Mouse (Mus musculus) brain, adult 2 months (tissue): ENCODE data around the gene Pitpnc1.

Experiments
- DNase-seq: peaks from one replicate; pipeline ENCODE4 v3.0.0; 2011; ENCODE audit warnings: low read depth, low spot score

Gene Pitpnc1

DNA sequence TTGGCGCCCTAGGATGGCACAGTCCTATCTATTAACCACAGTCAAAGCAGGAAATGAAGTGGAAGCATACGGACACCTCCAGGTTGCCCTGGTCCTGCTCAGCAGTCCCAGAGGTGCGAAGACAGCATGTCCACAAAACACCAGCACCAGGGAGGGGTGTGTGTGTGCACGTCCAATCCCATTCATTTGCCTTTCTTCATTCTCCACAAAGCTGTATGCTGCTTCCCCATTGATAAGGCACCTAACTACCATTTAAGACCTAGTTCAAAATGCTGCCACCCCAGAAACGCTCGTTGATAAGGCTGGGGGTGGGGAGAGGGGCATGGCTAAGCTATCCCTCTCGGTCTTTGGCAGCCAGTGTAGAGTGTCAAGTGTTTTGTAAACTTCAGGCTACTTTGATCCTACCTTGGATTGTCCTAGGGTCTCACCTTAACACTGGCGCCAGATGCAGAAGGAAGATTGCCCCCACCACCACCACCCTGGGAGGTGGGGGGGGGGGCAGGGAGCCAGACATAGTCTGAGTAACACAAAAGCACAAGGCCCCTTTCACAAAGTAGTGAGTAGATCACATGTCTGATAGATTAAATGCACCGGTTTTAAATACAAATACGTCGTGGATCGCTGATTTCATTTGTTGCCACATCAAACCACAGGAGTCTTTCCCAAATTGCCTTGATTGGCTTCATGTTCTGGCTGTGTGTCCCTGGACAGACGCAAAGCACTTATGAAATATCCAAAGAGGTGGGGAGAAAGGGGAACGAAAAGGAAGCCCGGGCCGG is 2.1 kb downstream of the Pitpnc1 start:
- DNase-seq, result no peak

DNA sequence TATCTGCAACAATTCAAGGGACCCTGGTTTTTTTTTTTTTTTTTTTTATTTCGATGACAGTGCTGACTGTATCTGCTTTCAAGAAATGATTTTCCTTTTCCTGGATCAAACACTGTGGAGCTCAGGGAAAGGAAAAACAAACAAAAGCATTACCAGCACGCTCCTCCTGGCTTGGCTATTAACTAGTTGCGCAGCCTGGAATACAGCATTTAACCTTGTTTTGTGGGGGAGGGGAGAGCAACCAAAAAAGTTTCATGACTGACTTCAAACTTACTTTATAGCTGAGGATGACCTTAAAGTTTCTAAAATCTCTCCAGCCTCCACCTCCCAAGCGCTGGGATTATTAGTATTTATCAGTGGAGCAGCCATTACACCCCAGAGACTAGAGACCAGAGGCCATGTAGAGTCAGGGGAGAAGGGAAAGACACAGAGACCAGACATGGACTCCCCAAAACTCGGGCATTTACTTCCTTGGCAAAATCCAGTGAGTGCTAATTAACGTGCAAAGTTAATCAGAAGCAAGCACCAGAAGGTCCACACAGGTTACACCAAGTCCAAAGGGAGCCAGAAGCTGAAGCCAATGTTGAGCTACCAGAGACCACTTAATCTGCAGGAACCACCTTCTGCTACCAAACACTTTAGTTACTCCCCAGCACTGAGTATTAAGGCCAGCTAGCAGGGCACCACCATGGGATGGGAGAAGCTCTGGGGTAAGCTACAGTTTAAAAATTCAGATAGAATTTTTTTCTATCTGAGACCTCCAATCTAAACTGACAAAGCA is 3.7 kb downstream of the Pitpnc1 start:
- no peak for DNase-seq

DNA sequence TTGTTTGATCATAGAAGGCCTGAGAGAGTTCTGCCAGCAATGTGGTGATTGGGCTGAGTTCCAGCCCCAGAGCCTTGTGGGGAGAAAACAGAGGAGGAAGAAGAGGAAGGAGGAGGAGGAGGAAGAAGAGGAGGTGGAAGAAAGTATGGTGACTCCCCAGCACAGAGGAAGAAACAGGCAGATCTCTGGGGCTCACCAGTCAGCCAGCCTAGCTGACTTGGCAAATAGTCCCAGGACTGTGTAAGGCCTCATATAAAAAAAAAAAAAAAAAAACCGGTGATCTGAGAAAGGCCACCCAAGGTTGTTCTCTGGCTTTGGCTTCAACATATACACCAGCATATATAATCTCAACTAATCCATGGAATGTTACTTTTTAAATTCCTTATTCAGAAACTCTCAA is 4.5 kb downstream of the Pitpnc1 start:
- DNase-seq, result no peak

DNA sequence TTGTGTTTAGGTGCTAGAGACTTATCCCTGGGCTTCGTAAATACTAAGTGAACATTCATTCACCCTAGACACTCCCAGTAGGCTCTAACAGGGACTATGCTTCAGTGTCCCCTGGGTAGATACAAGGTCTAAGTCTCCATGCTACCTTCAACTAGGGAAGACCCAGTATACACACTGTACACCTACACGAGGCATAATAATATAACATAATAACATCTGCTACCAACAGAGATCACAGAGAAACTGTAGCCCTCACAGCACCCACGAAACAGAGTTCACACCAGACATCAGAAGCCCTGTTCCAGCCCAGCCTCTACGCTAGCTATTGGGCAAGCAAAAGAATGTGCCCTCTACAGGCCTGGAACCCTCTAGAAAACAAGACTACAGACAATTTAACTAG is 5.5 kb downstream of the Pitpnc1 start:
- DNase-seq, result no peak

DNA sequence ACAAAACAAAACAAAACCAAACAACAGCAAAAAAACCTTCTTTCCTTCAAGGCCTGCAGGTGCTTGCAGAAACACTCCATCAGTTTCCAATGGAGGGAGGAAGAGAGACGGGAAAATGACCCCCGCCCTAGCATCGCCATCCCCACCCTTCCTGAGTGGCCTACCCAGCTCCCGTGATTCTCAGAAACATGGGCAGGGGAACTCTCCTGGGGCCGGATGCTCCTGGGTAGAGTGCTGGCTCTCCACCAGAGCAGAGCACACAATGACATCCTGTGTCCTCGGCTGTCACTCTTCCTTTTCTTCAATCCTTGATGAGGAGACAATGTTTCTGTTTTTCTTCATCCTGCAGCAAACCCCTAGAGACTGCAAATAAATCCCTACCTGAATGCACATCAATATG is 6.4 kb downstream of the Pitpnc1 start:
- no peak for DNase-seq

DNA sequence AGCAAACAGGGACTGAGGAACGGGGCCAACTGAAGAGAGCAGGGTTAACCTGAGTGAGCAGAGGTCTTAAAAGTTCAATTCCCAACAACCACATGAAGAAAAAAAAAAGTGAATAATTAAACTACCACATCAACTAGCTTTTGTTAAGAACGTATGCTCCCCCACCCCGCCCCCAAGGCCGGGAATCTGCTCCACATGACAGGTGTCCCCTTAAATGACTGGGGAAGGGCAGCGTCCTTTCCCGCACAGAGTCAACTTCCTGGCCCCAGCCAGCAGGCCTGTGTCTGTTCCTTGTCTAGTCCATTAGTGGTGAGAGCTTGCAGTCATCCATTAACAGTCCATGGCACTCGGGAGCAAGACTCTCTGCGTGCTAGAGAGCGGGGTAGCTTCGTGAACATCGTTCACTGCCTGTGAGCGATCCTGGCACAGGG is 7.2 kb downstream of the Pitpnc1 start:
- no peak for DNase-seq

DNA sequence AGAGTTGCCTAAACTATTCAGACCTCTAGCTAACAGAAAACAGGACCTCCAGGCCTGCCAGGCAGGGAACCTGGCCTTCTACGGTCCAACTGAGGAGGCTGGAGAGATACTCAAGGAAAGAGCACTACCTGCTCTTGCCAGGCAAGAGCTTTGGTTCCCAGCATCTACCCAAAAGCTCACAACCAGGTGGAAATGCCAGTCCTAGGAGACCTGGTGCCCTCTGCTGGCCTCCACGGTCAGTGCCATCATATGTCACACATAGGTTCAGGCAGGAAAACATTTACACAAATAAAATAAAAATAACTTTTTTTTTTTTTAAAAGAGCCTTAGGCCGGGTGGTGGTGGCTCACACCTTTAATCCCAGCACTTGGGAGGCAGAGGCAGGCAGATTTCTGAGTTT is 8.0 kb downstream of the Pitpnc1 start:
- DNase-seq, result no peak

DNA sequence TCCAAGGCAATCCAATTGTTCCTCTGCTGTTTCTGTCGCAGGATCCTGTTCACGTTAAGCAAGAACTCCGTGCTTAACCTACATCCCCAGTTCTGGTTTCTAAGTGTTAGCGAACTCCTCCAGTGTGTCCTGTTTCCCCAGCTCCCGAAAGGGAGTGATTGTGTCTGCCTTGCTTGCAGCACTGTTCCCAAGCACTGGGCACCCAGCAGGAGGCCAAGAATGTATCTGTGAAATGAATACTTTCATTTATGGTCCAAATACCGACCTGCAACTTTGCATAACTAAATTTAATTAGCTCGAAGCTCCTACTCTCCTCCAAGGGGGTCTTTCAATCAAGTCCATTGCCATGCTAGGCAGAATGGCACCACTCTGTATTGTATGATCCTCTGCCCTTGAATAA is 10.7 kb downstream of the Pitpnc1 start:
- no peak for DNase-seq

DNA sequence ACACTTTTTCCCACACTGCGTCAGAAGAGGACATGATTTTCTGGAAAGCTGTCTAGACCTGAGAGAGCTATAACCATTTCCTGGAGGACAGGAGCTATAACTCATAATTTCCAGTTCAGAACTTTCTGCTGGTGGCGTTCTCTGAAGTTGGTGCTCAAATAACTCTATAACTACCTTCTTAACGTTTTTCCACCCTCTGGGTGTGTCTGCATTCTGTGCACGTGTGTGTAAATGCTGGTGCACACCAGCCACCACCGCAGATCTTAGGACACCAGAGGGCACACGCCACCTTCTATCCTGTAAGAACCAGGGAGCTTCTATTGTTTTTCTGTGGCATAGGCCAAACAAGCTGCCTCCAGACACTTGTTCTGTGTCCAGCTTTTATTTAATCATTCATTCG is 11.5 kb downstream of the Pitpnc1 start:
- no peak for DNase-seq

DNA sequence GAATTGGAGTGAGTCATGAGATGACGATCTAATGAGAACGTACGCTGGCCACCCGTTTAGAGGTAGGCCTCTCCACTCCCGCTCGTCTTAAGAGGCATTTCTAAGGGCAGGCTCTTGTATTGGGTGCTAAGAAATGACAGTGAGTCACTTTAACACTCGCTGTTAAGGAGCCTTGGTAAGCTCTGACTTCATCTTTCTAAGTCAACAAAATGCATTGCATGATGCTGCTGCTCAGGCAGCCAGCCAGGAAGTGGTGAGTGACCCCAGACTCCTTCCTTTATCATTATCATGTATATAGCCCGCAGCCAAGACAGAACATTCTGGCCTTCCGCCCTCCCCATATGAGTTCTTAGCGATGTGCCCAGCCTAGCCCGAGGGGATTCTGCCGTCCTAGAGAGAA is 12.2 kb downstream of the Pitpnc1 start:
- DNase-seq, result no peak

DNA sequence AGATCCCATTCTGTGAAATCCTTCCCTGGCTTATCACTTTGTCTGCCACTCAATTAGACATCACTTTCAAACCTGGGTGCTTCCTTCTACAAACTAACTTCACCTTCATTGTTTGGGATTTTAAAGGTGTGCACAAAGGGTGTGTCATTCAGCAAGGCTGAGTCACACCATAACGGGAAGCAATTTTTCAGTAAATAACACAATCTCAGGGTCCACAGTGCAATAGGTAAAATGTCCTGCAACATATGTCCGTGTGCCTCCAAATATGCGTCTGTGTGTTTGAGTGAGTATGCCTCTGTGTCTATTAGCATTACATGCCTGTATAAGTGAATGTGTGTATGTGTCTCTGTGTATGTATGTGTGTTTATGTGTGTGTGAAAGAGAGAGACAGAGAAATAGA is 13.2 kb downstream of the Pitpnc1 start:
- no peak for DNase-seq

DNA sequence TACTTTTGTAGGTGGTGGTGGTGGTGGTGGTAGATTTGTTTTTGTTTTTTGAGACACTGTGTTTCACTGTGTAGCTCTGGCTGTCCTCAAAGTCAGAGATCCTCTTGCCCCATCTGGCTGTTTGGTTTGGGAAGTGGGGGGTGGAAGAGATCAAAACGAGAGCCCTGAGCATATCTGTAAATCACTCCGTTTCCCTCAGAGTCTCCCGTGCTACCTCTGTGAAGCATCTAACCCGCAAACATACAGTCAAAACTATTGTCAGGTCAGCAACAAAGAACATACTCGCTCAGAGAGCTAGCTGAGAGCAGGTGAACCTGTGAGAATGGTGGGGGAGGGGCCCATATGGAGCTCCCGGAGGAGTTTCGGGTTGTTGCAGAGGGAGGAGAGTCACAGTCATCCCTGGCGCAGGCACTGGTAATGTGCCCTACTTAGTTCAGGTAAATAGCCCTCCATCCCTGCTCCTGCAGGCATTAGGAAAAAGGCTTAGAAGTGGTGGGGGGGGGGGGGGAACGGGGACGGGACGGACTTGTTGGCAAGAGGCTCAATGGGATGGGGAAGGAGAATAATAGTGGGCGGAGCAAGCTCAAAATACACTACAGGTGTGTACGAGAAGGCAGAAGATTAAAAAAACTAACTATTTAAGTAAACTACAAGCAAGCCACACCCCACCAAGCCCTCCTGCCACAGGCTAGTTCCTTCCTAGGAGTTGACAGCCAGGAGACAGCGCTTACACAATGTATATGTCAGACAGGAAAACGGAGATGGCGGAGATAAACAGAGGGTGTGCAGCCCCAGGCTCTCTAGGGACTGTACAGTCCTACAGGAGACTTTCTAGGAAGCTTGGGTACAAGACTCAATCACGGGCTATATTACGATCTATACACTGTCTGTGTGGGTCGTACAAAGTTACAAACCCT is 15.7 kb downstream of the Pitpnc1 start:
- peak; percentile 42 for DNase-seq

DNA sequence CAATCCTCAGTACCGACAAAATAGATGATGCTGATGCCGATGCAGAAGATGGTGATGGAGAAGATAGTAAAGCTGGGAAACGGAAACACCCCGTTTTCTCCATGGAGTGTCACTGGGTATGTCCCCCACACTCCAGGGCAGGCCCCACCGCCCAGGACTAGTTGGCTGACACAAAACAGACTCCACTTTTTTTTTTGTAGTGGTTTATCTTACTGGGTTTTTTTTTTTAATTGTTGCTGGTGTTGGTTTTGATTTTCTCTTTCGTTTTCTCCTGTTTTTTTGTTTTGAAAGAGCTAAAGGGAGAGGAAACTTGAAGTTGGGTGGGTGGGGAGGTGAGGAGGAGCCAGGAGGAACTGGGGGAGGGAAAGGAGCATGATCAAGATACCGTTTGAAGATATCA is 18.4 kb downstream of the Pitpnc1 start:
- DNase-seq, result no peak

DNA sequence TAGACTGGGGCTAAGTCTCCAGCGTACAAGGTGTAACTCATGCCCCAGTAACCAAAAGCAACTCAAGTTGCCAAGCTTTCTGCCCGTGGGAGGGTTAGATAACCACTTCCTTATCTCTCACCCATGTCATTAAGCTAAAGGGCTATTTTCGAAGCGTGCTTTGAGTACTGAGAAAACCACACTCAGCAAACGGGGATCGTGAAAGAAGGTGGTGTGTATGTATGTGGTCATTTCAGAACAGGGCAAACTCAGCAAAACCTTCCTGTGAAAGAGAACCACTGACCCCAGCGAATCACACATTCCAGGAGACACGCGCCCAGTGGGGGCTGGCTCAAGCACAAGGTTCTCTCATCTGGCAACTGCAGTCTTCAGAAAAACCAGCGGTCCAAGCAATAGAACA is 19.4 kb downstream of the Pitpnc1 start:
- DNase-seq, result no peak

DNA sequence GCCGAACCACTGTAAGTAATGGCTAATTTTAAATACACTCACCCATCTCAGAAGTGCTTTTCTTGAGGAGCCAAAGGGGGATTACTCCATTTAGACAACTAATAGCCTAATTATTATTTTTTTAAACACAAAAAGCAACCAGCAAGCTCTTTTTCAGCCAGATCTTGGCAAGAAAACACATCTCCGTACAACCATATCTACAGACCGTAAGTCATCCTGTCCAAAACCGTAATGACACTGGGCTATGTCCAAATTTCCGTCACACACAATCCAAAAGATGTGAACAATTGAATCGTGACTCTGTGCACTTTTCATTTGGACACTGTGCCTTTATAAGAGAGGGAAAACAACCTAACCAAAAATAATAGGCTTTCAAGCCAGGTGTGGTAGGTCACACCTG is 20.4 kb downstream of the Pitpnc1 start:
- no peak for DNase-seq

DNA sequence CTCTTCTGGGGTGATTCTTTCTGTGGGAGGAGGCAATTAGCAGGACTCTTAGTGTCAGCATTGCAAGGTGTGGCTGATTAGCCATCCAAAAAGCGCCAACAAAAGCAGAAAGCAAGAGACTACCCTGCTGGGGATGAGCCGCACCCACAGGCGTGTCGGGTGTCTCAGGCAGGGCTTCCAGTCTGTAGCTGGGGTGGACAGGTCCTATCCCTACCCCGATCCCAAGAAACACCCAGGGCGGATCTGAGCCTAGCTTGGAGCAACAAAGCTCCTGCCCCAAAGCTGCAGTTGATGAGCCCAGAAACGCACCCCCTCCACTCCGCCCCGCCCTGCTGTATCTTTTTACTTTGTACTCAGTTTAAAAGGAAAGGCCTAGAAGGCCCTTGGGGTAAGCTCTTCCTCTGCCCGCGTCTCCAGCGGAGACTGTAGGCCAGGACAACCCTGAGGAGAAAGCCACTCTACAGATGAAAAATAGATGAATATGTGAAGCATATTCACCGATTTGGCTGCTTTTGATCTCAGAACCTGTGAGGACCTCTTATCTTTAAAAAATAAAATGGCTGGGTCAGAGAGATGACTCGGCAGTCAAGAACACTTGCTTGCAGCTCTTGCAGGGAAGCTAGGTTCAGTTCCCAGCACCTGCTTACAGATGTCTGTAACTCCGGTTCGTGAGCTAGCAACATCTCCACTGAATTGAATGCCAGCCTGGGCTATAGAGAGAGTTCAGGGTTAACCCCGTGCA is 21.2 kb downstream of the Pitpnc1 start:
- no peak for DNase-seq

DNA sequence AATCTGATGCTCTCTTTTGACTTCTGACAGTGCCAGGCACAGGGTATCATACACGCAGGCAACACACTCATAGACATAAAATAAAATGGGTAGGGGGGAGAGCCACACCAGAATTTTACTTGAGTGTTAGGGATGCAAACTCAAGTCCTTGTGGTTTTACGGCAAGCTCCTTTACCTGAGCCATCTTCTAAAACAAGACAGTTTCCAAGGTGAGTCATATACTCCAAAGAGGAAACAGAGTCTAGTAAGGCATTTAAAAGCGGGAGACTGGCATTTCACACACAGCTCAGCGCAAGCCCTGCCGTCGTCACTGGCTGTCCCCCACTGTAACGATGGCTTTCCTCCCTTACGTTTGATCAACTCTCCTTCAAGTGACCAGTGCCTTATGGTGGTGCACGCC is 22.6 kb downstream of the Pitpnc1 start:
- no peak for DNase-seq

DNA sequence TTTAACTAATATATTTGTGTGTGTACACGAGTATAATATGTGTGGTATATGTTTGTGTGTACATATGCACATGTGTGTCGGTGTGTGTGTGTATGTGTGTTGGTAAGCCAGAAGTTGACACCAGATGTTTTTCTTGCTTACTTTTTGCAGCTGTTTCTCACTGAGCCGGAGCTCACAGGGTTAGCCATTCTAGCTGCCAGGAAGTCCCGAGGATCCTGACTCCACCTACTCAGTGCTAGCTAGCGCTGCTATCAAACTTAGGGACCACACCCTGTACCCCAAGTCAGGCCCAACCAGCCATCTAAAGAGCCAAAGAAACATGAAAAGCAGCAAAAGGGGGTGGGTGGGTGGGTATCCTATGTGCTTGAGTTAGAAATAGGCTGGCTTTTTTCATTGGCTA is 23.1 kb downstream of the Pitpnc1 start:
- DNase-seq, result no peak

DNA sequence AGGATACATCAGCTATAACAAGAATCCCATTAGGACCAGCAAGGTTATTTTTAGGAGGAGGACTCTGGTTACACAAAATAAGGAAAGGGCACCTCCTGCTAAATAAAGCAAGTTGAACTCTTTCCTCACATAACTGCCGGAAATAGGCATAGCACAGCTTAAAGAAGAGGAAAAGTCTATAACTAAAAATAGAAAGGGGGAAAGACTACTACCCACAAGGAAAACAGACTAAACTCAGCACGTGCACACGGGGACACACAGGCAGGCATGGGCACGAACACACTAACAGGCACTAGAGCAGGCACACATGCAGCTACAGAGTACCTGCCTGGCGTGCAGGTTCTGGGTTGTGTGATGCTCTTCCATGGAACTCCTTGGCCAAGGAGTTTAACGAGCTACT is 23.8 kb downstream of the Pitpnc1 start:
- no peak for DNase-seq

DNA sequence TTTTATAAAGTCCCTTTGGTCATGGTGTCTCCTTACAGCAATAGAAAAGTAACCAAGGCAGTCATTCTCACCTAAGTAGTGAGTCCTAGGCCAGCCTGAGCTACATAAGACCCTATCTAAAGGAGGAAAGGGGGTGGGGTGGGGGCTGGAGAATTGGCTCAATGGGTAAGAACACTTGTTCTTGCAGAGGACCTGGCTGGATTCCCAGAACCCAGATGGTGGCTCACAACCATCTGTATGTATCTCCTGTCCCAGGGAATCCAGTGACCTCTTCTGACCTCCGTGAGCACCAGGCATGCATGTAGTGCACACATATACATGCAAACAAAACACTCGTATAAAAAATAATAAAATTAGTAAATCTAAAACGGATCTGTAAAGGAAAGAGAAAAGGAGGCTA is 24.8 kb downstream of the Pitpnc1 start:
- DNase-seq, result peak; percentile 90
